Mouse (Mus musculus) heart, postnatal 0 days (tissue): ENCODE results near the gene Xrcc3.

Experiments
- CTCF ChIP-seq: IDR thresholded peaks from 2 replicates; pipeline ENCODE4 v1.5.1; 2016; ENCODE audit warnings: antibody characterized with exemption, control low read depth, low read depth
- EP300 ChIP-seq: IDR thresholded peaks from 2 replicates; pipeline ENCODE4 v1.6.1; 2016; ENCODE audit warnings: antibody characterized with exemption, low read depth

GRCm38 (mm10) chr12:111754710-111755109 is 59.0 kb downstream of the Xrcc3 start:
- TF ChIP-seq CTCF (no peak), EP300 (no peak)
